Mouse (Mus musculus) thymus, adult 2 months (tissue): Measurements from ENCODE around the gene Gm853.

Source experiments
- CTCF ChIP-seq: fragments of 200-500 bp; IDR thresholded peaks from 2 replicates; pipeline ENCODE4 v1.5.1; 2012; ENCODE audit warnings: mild to moderate bottlenecking, control low read depth, low read length, moderate library complexity, borderline replicate concordance; ENCODE audit not compliant: control insufficient read depth, poor library complexity, insufficient read depth; ENCODE audit errors: extremely low read depth
- POLR2A ChIP-seq: fragments of 200-500 bp; IDR thresholded peaks from 2 replicates; pipeline ENCODE4 v1.6.1; 2012; ENCODE audit warnings: mild to moderate bottlenecking, low read length, control low read depth, moderate library complexity; ENCODE audit not compliant: control insufficient read depth, poor library complexity, insufficient read depth; ENCODE audit errors: extremely low read depth

- TF ChIP-seq CTCF (no peak), POLR2A (no peak)
These were observed 14.2 kb upstream of the Gm853 start for GRCm38 (mm10) chr4:130236361-130236760.
